Mouse (Mus musculus): Measurements from ENCODE around the gene Mms19. TPM values are rescaled to one million over a fixed set of nuclear protein-coding genes. Genes with fewer than 3 reads are reported as not detected.
"Not testable (repeated sequence)": the region's sequence is repeated elsewhere in the genome, so short reads cannot be mapped to it uniquely, and the experiment has no call there.

Mms19 gene
- total RNA-seq, 2 experiments from 2014 or later = 8.7 to 9.7 TPM

DNA sequence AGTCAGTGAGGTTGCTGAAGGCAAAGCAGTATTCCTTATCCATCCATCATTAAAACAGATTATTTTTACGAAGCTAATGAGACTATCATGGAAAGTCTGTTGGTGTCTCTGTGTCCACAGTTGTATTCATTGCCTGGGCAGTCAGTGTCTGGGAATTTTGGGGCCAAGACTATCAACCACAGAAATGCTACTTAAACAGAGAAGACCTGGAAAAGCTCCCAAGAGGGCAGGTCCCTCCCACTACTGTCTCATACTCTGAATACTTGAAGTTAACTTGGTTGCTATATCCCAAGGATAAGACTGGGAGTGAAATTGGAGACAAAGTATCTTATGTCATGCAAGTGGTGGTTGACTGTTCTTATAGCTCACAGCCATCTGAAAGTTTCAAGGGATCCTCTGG, 45.0 kb downstream of the Mms19 start:
- no peak for DNase-seq (ENCODE audit: low spot score)

- DNase-seq (ENCODE audit: low spot score) = no peak
Measured at GRCm38 (mm10) chr19:41934124-41934523, 46.8 kb downstream of the Mms19 start.

DNA sequence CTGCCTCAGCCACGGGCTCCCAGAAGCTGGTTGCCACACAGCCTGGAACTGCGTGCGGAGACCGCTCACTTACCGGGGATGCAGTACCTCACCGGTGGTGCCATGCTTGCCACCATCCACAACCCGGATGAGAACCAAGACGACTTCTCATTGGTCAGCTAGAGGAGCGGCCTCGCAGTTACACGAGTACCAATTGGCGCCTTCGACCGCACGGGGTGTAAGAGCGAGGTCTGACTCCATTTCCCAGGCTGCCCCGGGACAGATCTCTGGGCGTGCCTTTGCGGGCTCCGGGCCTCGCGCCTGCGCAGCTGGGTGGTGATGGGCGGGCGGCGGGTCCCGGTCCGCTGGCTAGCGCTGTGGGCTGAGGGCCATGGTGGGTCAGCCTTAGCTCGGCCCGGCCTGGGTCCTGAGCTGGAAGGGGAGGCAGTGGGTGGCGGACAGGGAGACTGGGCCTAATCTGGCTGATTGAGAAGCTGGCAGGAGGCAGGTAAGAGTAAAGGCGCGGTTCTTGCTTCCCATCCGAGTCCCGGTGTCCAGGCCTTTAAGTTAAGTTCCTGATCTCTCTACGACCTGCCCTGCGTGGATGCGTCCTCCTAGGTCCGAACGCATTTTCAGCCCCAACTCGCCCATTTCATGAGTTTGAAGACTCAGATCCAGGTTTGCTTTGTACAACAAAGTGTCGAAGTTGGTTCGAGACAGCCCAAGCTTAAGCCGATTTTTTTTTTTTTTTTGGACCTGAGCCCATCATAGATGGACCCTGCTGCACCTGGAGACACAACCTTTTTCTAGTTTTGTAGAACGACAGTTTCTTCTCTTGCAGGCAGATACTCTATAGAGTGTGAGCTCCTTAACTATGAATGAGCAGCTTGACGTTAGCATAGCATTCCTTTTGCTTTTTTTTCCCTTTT, 47.5 kb downstream of the Mms19 start, which contains the start of the genes Exosc1 and Zdhhc16:
Gene Exosc1 (minus strand): TSS at position 245 of the 908 bp plus-strand sequence.
Gene Zdhhc16 (plus strand): TSS at position 302 of the 908 bp plus-strand sequence.
- DNase-seq (ENCODE audit: low spot score) = peak; percentile 99

DNA sequence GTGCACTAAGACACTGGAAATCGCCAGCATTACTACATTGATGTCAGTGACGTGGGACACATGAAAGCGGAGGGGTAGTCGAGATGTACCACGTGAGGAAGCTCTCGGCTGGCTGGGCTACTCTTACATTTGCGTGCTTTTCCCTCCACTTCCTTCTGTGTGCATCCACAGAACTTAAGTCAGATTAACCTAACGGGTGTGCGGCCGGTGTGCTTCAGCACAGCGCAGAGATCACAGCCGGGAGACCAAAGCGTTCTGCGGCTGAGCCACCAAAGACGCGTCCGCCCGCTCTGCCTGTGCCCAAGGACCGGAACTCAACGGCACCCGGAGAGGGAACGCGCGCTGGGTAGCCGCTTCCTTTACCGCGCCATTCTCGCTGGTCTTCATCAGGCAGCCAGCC, 48.3 kb downstream of the Mms19 start:
- DNase-seq (ENCODE audit: low spot score) = no peak

DNA sequence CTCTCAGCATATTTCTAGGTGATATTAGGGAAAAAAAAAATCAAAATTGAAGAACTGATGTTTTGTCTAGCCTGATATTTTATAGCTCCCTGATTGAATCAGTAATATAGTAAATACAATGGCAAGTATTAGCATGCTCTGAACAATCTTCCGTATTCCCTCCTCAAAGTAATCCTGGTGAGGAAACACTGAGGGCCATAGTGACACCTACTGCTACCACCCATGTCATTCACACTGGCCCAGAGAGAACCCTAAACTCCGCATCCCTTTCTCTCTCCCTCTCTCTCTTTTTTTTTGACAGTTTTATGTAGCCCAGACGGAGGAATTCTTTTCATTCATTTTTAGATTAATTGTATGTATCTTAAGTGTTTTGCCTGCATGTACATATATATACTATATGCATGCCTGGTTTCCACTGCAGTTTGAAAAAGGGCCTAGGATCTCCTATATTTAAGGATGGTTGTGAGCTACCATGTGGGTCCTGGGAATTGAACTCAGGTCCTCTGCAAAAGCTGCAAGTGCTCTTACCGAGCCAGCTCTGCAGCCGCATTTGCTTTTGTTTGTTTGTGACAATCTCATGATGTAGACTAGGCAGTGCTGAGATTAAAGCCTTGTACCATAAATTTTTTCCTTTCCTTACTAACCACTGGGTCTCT, 60.4 kb downstream of the Mms19 start:
- DNase-seq (ENCODE audit: low spot score) = no peak

- DNase-seq (ENCODE audit: low spot score) = no peak
Measured at GRCm38 (mm10) chr19:41919471-41919870, 61.5 kb downstream of the Mms19 start.

DNA sequence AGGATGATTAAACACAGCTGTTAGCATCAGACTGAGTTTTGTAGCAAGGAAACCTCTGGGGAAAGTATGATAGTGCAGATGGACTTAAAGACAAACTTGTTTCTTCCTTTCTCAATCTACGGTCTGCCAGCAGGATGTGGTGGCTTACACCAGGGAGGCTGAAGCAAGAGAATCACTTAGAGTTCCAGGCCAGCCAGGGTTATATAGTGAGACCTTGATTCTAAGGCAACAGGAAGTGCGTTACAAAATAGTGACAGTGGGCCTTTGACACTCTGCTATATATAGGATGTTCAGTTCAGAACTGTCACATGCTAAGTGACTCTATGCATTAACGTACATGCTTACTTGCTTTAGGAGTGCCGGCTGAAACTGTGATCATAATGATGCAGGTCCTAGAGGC, 64.1 kb downstream of the Mms19 start:
- DNase-seq (ENCODE audit: low spot score) = no peak

DNA sequence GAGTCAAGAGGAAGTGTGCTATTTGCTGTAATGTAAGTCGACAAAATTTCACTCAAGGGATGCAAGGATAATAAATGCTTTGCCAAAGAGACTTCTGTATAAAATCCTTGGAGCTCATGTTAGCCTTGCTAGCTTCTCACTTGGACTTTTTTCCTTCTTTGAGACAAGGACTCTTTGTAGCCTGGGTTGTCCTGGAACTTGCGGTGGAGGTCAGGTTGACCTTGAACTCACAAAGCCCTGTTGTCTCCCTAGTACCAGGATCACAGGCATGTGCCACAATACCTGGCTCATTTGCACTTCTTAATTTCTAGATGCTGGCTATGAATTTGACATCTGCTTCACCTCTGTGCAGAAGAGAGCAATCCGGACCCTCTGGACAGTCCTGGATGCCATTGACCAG, 65.7 kb downstream of the Mms19 start:
- no peak for DNase-seq (ENCODE audit: low spot score)

DNA sequence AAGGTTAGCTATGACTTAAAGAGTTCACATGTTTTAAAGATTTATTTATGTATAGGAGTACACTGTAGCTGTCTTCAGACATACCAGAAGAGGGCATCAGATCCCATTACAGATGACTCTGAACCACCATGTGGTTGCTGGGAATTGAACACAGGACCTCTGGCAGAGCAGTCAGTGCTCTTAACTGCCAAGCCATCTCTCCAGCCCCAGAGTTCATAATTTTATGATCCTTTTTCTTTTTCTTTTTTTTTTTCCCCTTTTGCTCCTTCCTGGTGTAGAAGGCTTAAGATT, 66.4 kb downstream of the Mms19 start:
- not testable (repeated sequence) for DNase-seq (ENCODE audit: low spot score)

- DNase-seq (ENCODE audit: low spot score) = no peak
Measured at GRCm38 (mm10) chr19:41913774-41914591, 67.0 kb downstream of the Mms19 start.

DNA sequence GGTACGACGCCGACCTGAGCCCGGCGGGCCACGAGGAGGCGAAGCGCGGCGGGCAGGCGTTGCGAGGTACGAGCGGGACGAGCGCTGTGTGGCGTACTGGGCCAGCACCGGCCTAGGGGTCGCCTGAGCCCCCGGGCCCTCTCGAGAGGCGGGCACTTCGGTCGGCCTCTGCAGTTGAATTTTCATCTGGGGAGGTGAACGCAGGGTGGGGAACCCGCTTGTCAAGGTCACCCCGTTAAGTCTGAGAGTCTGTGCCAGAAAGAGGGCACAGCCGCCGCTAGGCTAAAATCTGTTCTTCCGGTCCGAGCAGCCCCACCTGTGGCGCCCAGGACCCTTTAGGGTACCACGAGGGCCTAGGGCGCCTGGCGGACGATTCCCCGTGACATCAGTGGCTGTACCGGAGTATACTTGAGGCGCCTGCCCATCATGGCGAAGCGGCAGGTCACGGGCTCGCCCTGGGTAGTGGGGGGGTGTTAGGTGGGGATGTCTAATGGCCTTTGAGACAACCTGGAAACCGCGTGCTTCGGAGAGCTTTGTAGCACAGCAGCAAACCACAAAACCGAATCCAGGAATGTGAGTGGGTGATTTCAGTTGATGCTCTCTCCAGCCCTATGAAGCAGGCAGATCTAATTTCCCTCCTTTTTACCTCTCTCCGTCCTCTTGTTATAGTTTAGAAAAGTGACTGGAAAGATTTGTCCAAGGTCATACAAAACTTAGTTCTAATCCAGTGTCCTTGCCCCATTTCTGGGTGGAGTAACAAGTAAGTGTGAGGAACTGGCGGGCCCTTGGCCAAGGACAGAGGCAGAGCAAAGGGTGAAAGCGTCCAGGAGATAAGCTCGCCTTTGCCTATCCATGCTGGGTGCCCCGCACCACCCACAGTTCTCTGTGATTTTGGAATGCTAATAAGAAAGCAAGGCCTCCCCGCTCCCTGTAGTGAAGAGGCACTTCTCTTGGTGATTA, 68.6 kb downstream of the Mms19 start:
- peak; percentile 31 for DNase-seq (ENCODE audit: low spot score)

DNA sequence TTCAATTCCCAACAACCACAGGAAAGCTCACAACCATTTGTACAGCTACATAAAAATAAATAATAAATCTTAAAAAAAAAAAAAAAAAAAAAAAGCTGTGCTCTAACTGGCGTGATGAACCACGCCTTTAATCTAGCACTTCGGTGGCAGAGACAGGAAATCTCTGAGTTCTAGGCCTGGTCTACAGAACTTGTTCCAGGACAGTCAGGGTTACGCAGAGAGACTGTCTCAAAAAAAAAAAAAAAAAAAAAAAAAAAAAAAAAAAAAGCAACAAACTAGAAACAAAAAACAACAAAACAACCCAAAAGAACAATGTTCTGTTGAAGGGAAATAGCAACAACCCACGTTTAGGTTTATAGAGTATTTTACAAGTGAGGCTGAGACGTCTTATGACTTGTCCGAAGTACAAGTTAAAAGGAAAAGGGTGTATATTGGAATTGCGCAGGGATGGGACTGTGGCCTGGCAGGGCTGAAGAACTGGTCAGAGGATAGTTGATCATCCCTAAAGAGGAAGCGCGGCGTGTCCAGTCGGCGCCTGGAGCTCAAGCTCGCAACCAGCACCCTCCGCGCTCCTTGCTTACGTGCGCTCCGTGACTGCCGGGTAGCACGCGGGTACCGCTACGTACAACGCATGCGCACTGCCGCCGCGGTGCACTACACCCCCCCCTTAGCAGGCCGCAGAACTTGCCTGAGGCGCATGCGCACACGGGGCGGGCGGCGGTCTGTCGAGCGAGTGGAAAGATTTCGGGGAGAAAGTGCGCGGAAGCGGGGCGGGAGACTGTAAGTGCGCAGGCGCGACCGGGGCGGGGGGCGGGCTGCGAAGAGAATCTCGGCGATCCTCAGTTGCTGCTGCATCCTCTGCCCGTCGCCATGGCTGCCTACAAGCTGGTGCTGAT, 69.5 kb downstream of the Mms19 start, which contains the start of gene Pgam1:
Gene Pgam1 (plus strand): TSS at position 746 of the 896 bp plus-strand sequence.
- peak; percentile 96 for DNase-seq (ENCODE audit: low spot score)

- no peak for DNase-seq (ENCODE audit: low spot score)
Measured at GRCm38 (mm10) chr19:41910396-41910795, 70.6 kb downstream of the Mms19 start.

DNA sequence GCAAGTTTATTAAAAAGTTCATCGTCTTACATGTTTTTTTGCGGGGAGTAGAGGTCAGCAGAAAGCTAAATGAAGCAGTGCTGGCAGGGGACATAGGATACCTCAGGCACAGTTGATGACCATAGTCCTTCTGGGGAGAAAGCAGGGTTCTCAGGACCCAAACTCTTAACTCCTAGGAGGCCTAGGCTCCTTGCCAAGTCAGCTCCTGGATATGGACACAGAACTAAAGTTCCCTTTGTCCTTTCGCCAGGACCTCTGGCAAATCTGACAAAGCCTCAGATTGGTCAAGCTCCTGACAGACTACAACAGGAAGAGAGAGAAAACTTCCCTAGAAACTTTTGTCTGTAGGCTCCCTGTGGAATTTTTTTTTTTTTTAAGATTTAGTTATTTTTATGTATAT, 72.2 kb downstream of the Mms19 start:
- no peak for DNase-seq (ENCODE audit: low spot score)

GRCm38 (mm10) chr19:41907079-41907760, 73.7 kb downstream of the Mms19 start:
- no peak for DNase-seq (ENCODE audit: low spot score)

GRCm38 (mm10) chr19:41906311-41907078, 74.5 kb downstream of the Mms19 start:
- no peak for DNase-seq (ENCODE audit: low spot score)

GRCm38 (mm10) chr19:41905246-41905645, 75.7 kb downstream of the Mms19 start:
- DNase-seq (ENCODE audit: low spot score) = no peak

Measured in gastrocnemius, adult 18-20 months (tissue).